Mouse (Mus musculus): ENCODE results near the gene Lif. TPM values are rescaled to one million over a fixed set of nuclear protein-coding genes. Genes with fewer than 3 reads are reported as not detected.
A peak's percentile ranks its signal among the peaks of the same experiment; 100 is the strongest.

The Lif gene
- polyA plus RNA-seq, 1 experiment: 4.9 TPM

- 63% methylated on average over 5 of the region's 5 CpGs for WGBS
- TF ChIP-seq POLR2A (IDR thresholded peaks at IDR 0.05; ENCODE audit: borderline replicate concordance, extremely low read depth, low read depth, low read length) (no peak), CTCF (IDR thresholded peaks at IDR 0.05; ENCODE audit: insufficient read depth, low read length) (no peak)
- Histone ChIP-seq H3K4me1 (ENCODE audit: control insufficient read depth, insufficient read depth, low read length) (peaks cover 10% of the 10 kb centered on the region), H3K4me3 (replicated peaks; ENCODE audit: extremely low read depth, low read depth, low read length) (no peak overlapping the region)
- DNase-seq: no peak
These were observed 399 bp downstream of the Lif start for GRCm38 (mm10) chr11:4257756-4258155.

DNA sequence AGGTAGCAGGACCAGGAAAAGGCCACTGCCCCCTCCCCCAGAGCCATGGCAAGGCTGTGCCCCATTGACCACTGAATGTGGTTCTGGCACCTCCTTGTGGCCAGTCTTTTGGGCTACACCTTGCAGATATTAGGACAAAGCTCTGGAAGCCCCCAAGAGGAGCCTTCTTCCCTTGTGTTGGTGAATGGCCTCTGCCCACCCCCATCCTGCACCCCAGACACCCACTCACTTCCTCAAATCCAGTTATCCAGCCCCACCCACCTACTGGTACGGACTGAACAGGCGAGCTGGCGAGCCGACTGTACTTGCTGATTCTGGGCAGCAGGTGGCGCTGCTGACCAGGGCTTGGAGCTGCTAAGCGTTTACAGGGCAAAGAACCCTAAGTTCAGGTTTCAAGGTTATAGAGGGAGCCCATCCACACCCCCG, 1.3 kb downstream of the Lif start:
- DNase-seq: peak; percentile 89
- no peak for TF ChIP-seq POLR2A (IDR thresholded peaks at IDR 0.05; ENCODE audit: borderline replicate concordance, extremely low read depth, low read depth, low read length)
- TF ChIP-seq CTCF (IDR thresholded peaks at IDR 0.05; ENCODE audit: insufficient read depth, low read length): peak; percentile 98
- WGBS: under 1% methylated on average over 7 of the region's 7 CpGs
- Histone ChIP-seq H3K4me3 (replicated peaks; ENCODE audit: extremely low read depth, low read depth, low read length) (no peak overlapping the region), H3K4me1 (ENCODE audit: control insufficient read depth, insufficient read depth, low read length) (peaks cover 10% of the 10 kb centered on the region)

GRCm38 (mm10) chr11:4260463-4261187, 3.3 kb downstream of the Lif start:
- peak overlapping the region; percentile 43 for H3K4me3 ChIP-seq (replicated peaks; ENCODE audit: extremely low read depth, low read depth, low read length)
- peak; percentile 49 for DNase-seq
- whole genome bisulfite sequencing: 7% methylated on average over 14 of the region's 14 CpGs
- peaks cover 12% of the 10 kb centered on the region for H3K4me1 ChIP-seq (ENCODE audit: control insufficient read depth, insufficient read depth, low read length)
- TF ChIP-seq CTCF (IDR thresholded peaks at IDR 0.05; ENCODE audit: insufficient read depth, low read length) (no peak), POLR2A (IDR thresholded peaks at IDR 0.05; ENCODE audit: borderline replicate concordance, extremely low read depth, low read depth, low read length) (no peak)

DNA sequence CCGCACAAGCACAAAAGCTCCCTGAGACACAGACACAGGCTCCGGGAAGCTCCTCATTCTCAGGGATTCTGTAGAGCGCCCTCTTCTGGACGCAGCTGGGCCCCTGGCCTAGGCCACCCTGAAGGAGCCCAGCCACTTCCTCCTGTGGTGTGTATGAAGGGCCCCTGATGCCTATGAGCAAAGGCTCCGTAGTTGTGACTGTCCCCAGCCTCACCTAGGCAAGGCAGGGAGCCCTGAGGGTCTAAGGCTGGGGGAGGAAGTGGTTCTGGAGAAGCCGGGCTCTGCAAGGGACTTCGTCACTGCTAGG, 3.8 kb downstream of the Lif start:
- no peak overlapping the region for H3K4me3 ChIP-seq (replicated peaks; ENCODE audit: extremely low read depth, low read depth, low read length)
- TF ChIP-seq POLR2A (IDR thresholded peaks at IDR 0.05; ENCODE audit: borderline replicate concordance, extremely low read depth, low read depth, low read length) (no peak), CTCF (IDR thresholded peaks at IDR 0.05; ENCODE audit: insufficient read depth, low read length) (peak; percentile 51)
- DNase-seq: peak; percentile 66
- 38% methylated on average over 7 of the region's 7 CpGs for WGBS
- peaks cover 12% of the 10 kb centered on the region for H3K4me1 ChIP-seq (ENCODE audit: control insufficient read depth, insufficient read depth, low read length)

- Histone ChIP-seq H3K4me3 (replicated peaks; ENCODE audit: extremely low read depth, low read depth, low read length) (no peak overlapping the region), H3K4me1 (ENCODE audit: control insufficient read depth, insufficient read depth, low read length) (peaks cover 12% of the 10 kb centered on the region)
- WGBS: 28% methylated on average over 5 of the region's 5 CpGs
- DNase-seq: no peak
- TF ChIP-seq POLR2A (IDR thresholded peaks at IDR 0.05; ENCODE audit: borderline replicate concordance, extremely low read depth, low read depth, low read length): no peak
- TF ChIP-seq CTCF (IDR thresholded peaks at IDR 0.05; ENCODE audit: insufficient read depth, low read length): no peak
These were observed 4.6 kb downstream of the Lif start for GRCm38 (mm10) chr11:4261969-4262368.

GRCm38 (mm10) chr11:4262847-4263246, 5.5 kb downstream of the Lif start:
- no peak for DNase-seq
- TF ChIP-seq CTCF (IDR thresholded peaks at IDR 0.05; ENCODE audit: insufficient read depth, low read length) (no peak), POLR2A (IDR thresholded peaks at IDR 0.05; ENCODE audit: borderline replicate concordance, extremely low read depth, low read depth, low read length) (no peak)
- Histone ChIP-seq H3K4me3 (replicated peaks; ENCODE audit: extremely low read depth, low read depth, low read length) (no peak overlapping the region), H3K4me1 (ENCODE audit: control insufficient read depth, insufficient read depth, low read length) (peaks cover 12% of the 10 kb centered on the region)
- WGBS: 36% methylated on average over 7 of the region's 7 CpGs

GRCm38 (mm10) chr11:4263296-4263695, 5.9 kb downstream of the Lif start:
- H3K4me1 ChIP-seq (ENCODE audit: control insufficient read depth, insufficient read depth, low read length): peaks cover 12% of the 10 kb centered on the region
- no peak for TF ChIP-seq POLR2A (IDR thresholded peaks at IDR 0.05; ENCODE audit: borderline replicate concordance, extremely low read depth, low read depth, low read length)
- no peak for DNase-seq
- WGBS: 62% methylated on average over 1 of the region's 1 CpGs
- no peak overlapping the region for H3K4me3 ChIP-seq (replicated peaks; ENCODE audit: extremely low read depth, low read depth, low read length)

- WGBS: 48% methylated on average over 7 of the region's 7 CpGs
- DNase-seq: no peak
- TF ChIP-seq CTCF (IDR thresholded peaks at IDR 0.05; ENCODE audit: insufficient read depth, low read length): no peak
- TF ChIP-seq POLR2A (IDR thresholded peaks at IDR 0.05; ENCODE audit: borderline replicate concordance, extremely low read depth, low read depth, low read length): no peak
These were observed 6.7 kb downstream of the Lif start for GRCm38 (mm10) chr11:4264066-4264465.

DNA sequence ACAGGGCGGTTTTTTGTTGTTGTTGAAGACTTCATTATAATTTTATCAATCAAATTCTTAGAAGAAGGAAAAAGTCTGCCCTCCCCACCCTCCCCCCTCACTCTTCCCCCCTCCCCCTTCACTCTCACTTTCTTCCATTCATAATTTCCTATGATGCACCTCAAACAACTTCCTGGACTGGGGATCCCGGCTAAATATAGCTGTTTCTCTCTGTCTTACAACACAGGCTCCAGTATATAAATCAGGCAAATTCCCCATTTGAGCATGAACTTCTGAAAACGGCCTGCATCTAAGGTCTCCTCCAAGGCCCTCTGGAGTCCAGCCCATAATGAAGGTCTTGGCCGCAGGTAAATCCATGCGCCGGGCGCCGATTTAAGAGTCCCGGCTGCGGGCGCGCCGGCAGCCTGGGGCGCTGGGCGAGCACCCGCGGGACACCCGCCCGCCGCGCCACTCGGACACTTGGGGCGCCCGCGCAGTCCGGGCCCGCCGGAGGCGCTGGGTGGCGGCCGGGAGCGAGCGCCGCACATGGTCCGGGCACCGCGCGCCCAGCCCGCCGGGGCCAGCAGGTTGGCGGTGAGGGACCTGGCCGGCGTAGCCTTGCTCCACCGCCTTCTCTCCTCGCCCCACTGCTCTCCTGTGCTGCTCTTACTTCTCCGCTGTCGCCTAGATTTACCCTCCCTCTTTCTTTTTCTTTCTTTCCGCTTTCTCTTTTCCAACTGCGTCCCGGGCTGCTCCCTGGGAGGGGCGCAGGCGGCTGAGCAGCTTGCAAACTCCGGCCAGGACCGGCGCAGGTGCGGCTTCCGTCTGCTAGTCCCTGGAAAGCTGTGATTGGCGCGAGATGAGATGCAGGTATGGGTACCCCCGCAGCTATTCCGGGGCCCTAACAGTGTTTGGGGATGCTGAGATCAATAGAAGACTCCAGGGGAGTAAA, 9.2 kb downstream of the Lif start:
- Histone ChIP-seq H3K4me1 (ENCODE audit: control insufficient read depth, insufficient read depth, low read length) (peaks cover 2% of the 10 kb centered on the region), H3K4me3 (replicated peaks; ENCODE audit: extremely low read depth, low read depth, low read length) (peak overlapping the region; percentile 84)
- peak; percentile 64 for DNase-seq
- WGBS: under 1% methylated on average over 61 of the region's 61 CpGs
- TF ChIP-seq POLR2A (IDR thresholded peaks at IDR 0.05; ENCODE audit: borderline replicate concordance, extremely low read depth, low read depth, low read length) (no peak), CTCF (IDR thresholded peaks at IDR 0.05; ENCODE audit: insufficient read depth, low read length) (no peak)

More at GRCm38 (mm10) chr11:4264066-4264465, 6.7 kb downstream of the Lif start:
- H3K4me1 ChIP-seq (ENCODE audit: control insufficient read depth, insufficient read depth, low read length): peaks cover 12% of the 10 kb centered on the region
- H3K4me3 ChIP-seq (replicated peaks; ENCODE audit: extremely low read depth, low read depth, low read length): no peak overlapping the region
